Mouse (Mus musculus) neural tube, postnatal 0 days (tissue): Measurements from ENCODE around the gene Stmnd1. TPM values are rescaled to one million over a fixed set of nuclear protein-coding genes. Genes with fewer than 3 reads are reported as not detected.

Experiments used
- polyA plus RNA-seq: library from polyadenylated mRNA; unstranded; fragments of >200 nt; fragmentation: Nextera tagmentation; extraction: Ambion mirVana; gene quantifications from 2 replicates; pipeline ENCODE4 v1.2.1, GENCODE M21; 2015

Gene Stmnd1
- 0.14 TPM in 1 of 2 replicates, not detected in the other for polyA plus RNA-seq

GRCm38 (mm10) chr13:46273453-46274110 lies at the start of gene Stmnd1:
Gene Stmnd1 (plus strand): TSS chr13:46273721.

Other genes starting within 250 kb of the Stmnd1 start
- gene Rbm24, start 144.7 kb downstream of the Stmnd1 start, polyA plus RNA-seq = 3.3 and 5.2 TPM in 2 replicates
- gene Cap2, start 228.1 kb downstream of the Stmnd1 start, polyA plus RNA-seq = 8.0 and 8.2 TPM in 2 replicates